13 mouse cellular contexts compared by ENCODE assay signal in genomic region chr7:30086524-30086923, GRCm38 (mm10). TPM values are rescaled to one million over a fixed set of nuclear protein-coding genes. Genes with fewer than 3 reads are reported as not detected.
DNase-seq lines count a peak whose midpoint lies in the region.
"Had no signal": no experiment of that assay in that cellular context is flagged by ENCODE, and none has a peak within 500 bp of the region (broad histone marks: within the 10 kb centered on the region; RNA-seq: fewer than 3 reads in every experiment).

No protein-coding gene starts in this region.

- DNase-seq in heart, adult 11 months, result peak; percentile 87
- no peak for DNase-seq in heart, adult 9 months (ENCODE audit: low spot score in 2 of 2)
- peak; percentile 47 to 62 for DNase-seq in right cerebral cortex, adult 2 months (ENCODE audit: low spot score in 2 of 2)
- no peak for DNase-seq in right cerebral cortex, postnatal 4 days
- DNase-seq in NIH3T3 (ENCODE audit: low read depth), result peak; percentile 98
- peak; percentile 31 to 40 for DNase-seq in right cerebral cortex, postnatal 36 days (ENCODE audit: low spot score in 2 of 2)
- DNase-seq in cerebellum, postnatal 4 days (ENCODE audit: low spot score in 2 of 2), result no peak
- DNase-seq in gastrocnemius, postnatal 14 days, result no peak
- DNase-seq: cerebellum, adult 8-10 months; heart, adult 2 months; kidney, adult 11 months had no signal

- intact Hi-C loops in gastrocnemius, postnatal 14 days (cut with DNase I; ENCODE audit: low total_unique reads), result no loop called here

RNA-seq across cellular contexts. Expression of gene Gm26920, which starts 3.7 kb away (rescaled TPM):
- total RNA-seq in gastrocnemius, postnatal 14 days (2021), result under 1 TPM in 1 of 2 experiments, not detected in 1; 0.80 TPM
- total RNA-seq: adrenal gland, postnatal 4 days; hematopoietic stem cell, adult 5-6 weeks had no signal

RNA-seq across cellular contexts. Expression of gene Zfp566, which starts 3.8 kb away (rescaled TPM):
- 1 to 10 TPM; 1.1 to 1.8 TPM for total RNA-seq in gastrocnemius, postnatal 14 days (2021)

RNA-seq across cellular contexts. Expression of gene Zfp260, which starts 8.1 kb away (rescaled TPM):
- total RNA-seq in gastrocnemius, postnatal 14 days (2021), result 10 to 100 TPM; 29.9 to 33.5 TPM

RNA-seq across cellular contexts. Expression of gene Zfp82, which starts 13.8 kb away (rescaled TPM):
- 1 to 10 TPM; 1.0 to 1.6 TPM for total RNA-seq in gastrocnemius, postnatal 14 days (2021)

RNA-seq across cellular contexts. Expression of gene Zfp382, which starts 35.2 kb away (rescaled TPM):
- 1 to 10 TPM; 1.6 to 2.9 TPM for total RNA-seq in gastrocnemius, postnatal 14 days (2021)

Comparison
In these comparisons a context has a peak if more than half of its experiments do, and no peak if none do; other contexts are left out.
1. DNase-seq: peak in heart, adult 11 months (single experiment), right cerebral cortex, adult 2 months (2 of 2), NIH3T3 (single experiment) and right cerebral cortex, postnatal 36 days (2 of 2); none in heart, adult 9 months (0 of 2), right cerebral cortex, postnatal 4 days (single experiment), cerebellum, postnatal 4 days (0 of 2) and gastrocnemius, postnatal 14 days (single experiment).